Mouse (Mus musculus) brain, embryonic 14.5 days (tissue): ENCODE results near the gene Ppara. TPM values are rescaled to one million over a fixed set of nuclear protein-coding genes. Genes with fewer than 3 reads are reported as not detected.
A peak's percentile ranks its signal among the peaks of the same experiment; 100 is the strongest.

Experiments used
- DNase-seq: peaks from one replicate; pipeline ENCODE4 v3.0.0-alpha.2; 2011; ENCODE audit warnings: low read depth
- CTCF ChIP-seq: fragments of 200-500 bp; IDR thresholded peaks from 2 replicates; pipeline ENCODE4 v1.5.1; 2012; ENCODE audit warnings: inconsistent platforms, mild to moderate bottlenecking, moderate library complexity, borderline replicate concordance; ENCODE audit not compliant: insufficient read depth, insufficient read length; ENCODE audit errors: extremely low read depth
- POLR2A ChIP-seq: fragments of 200-500 bp; IDR thresholded peaks from 2 replicates; pipeline ENCODE4 v1.6.1; 2012; ENCODE audit warnings: mild to moderate bottlenecking, inconsistent platforms, borderline replicate concordance; ENCODE audit not compliant: poor library complexity, insufficient read depth, insufficient read length, severe bottlenecking; ENCODE audit errors: extremely low read depth
- polyA plus RNA-seq: library from polyadenylated mRNA; depleted of rRNA; stranded (reverse); fragments of >200 nt; gene quantifications from 2 replicates; pipeline ENCODE4 v1.2.3, GENCODE M21; 2012

The Ppara gene
- polyA plus RNA-seq, 1 experiment = 0.46 TPM

DNA sequence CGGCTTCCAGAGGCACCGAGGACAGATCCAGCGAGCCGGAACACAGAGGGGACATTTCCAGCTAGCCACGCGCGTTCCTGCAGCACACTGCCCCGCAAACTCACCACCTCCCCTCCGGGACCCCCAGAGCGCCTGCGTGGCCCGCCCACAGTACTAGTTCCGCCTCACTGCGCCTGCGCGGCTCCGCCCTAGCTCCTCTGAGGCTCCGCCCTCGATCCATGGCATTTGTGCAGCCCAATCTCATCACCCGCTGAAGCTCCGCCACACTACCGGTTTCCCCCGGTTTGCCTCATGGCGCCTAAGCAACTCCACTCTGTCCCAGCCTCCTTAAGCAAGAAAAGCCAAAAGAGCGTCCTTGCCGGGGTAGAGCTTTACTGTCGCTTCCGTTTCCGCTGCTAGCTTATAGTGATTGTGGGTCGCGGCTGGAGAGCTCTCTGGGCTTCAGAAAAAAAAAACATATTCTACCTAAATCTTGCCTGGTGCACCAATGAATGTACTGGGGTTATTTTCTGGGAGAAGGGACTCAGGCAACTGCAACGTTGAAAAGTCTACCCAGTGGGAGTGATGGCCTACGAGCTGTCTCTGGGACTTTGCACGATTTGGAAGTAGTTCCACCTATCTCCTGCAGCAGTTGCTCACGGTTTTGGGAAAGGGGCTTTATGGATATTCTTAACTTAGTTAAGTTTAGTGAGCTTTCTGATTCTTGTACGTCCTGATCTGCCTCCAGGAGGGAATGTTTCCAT, 76.9 kb downstream of the Ppara start, which contains the start of gene Cdpf1:
Gene Cdpf1 (minus strand): TSS at position 163 of the 743 bp plus-strand sequence.
- peak; percentile 98 for DNase-seq
- TF ChIP-seq POLR2A (peak; percentile 75; the same call in 1 of the 2 replicates), CTCF (peak; percentile 14; the same call in 1 of the 2 replicates)

- TF ChIP-seq POLR2A (no peak), CTCF (no peak)
- DNase-seq = no peak
Observed at GRCm38 (mm10) chr15:85813428-85813827, 78.6 kb downstream of the Ppara start.

GRCm38 (mm10) chr15:85821203-85822010, 86.6 kb downstream of the Ppara start, which contains the start of gene Pkdrej:
Gene Pkdrej, minus strand, starts transcription at chr15:85821734.
- DNase-seq = peak; percentile 31
- no peak for TF ChIP-seq POLR2A
- no peak for TF ChIP-seq CTCF

DNA sequence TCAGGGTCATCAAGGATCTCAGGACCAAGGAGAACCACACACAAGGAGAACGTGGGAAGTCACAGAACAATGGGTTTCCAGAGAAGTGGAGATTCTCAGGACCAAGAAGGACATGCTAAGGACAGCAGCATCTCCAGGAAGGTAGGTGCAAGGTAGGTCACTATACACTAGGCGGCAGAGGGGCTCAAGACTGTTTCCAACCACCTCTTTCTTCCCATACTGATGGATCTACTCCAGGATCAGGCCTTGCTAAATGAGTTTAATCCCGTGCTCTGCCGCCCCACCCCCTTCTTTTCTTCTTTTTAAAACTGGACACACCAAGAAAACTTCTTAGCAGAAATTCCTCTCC, 87.2 kb downstream of the Ppara start:
- peak; percentile 34 for DNase-seq
- TF ChIP-seq CTCF = no peak; the same call in 1 of the 2 replicates
- no peak for TF ChIP-seq POLR2A

GRCm38 (mm10) chr15:85826676-85827075, 91.9 kb downstream of the Ppara start:
- no peak for TF ChIP-seq POLR2A
- TF ChIP-seq CTCF = no peak

DNA sequence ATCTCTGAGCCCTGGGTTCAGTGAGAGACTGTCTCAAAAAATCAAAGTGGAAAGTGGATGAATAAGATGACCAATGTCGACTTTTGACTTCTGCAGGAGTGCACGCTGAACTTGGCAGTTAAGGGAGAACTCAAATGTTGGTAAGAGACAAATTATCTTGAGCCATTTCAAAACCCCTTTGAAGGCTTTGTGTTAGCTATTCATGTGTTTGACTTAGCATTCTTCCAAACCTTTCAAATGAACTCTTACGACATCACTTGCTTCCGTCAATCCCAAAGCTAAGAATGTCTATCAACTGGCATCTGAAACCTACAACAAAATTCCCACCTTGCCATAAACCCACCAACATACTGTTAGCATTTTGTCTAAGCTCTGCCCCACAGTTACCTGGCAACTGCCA, 93.3 kb downstream of the Ppara start:
- DNase-seq = no peak
- TF ChIP-seq CTCF (no peak), POLR2A (no peak)

More at GRCm38 (mm10) chr15:85826676-85827075, 91.9 kb downstream of the Ppara start:
- no peak for DNase-seq

- TF ChIP-seq POLR2A (no peak), CTCF (no peak)
- no peak for DNase-seq
Observed at GRCm38 (mm10) chr15:85829470-85829869, 94.7 kb downstream of the Ppara start.

DNA sequence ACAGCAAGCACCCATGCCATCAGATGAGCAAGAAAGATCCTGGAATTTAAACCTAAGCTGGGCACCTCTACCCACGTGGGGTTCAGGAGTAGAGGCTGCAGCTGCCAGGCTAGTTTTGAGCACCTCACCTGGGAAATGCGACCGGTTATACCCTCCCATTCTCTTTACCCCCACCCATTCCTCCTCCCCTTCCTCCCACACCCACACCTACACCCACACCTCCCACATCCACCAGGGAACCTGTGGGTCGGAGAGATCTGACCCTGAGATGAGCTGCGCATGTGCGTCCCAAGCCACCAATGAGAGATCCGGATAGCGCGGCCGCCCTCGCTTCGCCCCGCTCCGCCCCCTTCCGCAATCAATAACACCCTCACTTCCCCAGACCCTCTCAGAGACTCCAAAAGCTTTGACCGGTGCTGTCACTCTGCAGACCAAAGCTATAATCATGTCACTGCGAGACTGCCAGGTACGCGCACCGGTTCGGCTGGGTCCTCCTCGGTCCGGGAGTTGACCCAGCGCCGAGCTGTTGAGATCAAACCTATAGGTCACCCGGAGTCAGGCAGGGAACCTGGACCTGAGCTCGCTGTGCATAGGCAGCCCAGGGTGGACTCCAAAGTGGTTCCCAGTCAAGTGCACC, 97.3 kb downstream of the Ppara start, which contains the start of gene Ttc38:
Gene Ttc38 (plus strand): TSS at position 353 of the 637 bp plus-strand sequence.
- peak; percentile 79 for DNase-seq
- TF ChIP-seq CTCF (no peak), POLR2A (0 out of 2 replicates have a peak, but pooled peaks have one; percentile 3)

DNA sequence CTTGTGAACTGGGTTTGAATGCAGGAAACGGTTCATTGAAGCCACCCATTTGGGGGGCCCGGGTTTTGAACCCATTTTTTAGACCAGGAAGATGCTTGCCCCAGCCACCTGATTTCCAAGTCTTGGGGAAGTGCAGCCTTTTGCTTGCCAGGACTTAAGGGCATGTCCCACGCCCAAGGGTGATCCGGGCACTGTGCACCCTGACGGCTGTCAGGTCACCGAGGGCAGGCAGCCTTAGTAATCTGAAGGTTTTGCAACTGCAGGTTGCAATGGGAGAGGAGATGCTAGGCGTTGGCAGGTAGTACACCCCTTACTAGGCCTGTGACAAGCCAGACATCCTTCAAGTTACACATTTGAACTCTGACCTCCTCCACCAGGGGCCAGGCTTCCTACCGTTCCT, 97.8 kb downstream of the Ppara start:
- TF ChIP-seq POLR2A = no peak
- no peak for TF ChIP-seq CTCF
- DNase-seq = no peak

DNA sequence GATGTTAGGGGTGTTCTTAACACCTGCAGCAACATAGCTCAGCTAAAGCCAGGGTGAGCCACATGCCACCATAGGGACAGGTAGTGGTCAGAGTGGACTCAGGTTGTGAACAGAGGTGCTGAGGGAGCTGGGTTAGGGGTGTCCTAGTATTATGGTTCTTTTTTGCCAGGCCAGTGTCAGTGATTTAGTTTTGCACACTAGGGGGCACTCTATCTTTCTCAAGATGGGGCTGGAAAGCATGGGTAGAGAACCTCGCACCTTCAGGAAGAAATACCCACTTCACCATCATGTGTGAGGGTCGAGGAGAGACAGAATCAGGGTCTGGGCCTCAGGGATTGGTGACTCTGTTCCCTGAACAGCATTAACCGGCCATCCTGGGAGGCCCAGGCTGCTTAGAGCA, 100.6 kb downstream of the Ppara start:
- TF ChIP-seq POLR2A (no peak), CTCF (no peak)
- no peak for DNase-seq

DNA sequence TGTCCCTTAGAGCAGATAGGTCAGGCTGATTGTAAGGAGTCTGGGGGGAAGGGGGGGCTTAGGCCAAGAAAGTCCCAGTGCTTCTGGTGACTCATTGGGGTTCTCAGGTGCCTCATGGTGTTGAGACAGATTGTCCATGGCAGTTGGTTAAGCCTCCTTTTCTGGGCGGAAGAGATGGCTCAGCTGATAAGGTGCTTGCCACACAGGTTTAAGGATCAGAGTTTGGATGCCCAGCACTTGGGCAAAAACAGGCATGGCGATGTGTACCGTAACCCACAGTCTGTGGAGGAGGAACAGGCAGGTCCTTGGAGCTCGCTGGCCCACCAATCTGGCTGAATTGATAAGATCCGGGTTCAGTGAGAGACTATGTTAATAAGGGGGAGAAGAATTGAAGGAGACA, 102.1 kb downstream of the Ppara start:
- no peak for TF ChIP-seq CTCF
- TF ChIP-seq POLR2A = no peak
- DNase-seq = no peak
